Mouse (Mus musculus) intestine, embryonic 16.5 days (tissue): Measurements from ENCODE around the gene Ccl6. TPM values are rescaled to one million over a fixed set of nuclear protein-coding genes. Genes with fewer than 3 reads are reported as not detected.

ENCODE experiments used
- ATAC-seq: fragments of 200-750 bp; cut with Nextera tagmentation; 2 replicates; pipeline ENCODE4 v1.8.0; 2017; ENCODE audit warnings: moderate TSS enrichment, moderate library complexity
- H3K27ac ChIP-seq: fragments of 300-500 bp; sonication (generic); 2 replicates; pipeline ENCODE4 v1.5.1; 2014; ENCODE audit warnings: mild to moderate bottlenecking, low read length
- H3K27me3 ChIP-seq: fragments of 300-500 bp; sonication (generic); replicated peaks from 2 replicates; pipeline ENCODE4 v1.6.1; 2014; ENCODE audit warnings: low read length, control low read depth, mixed read lengths; ENCODE audit not compliant: control insufficient read depth, insufficient read depth
- H3K36me3 ChIP-seq: fragments of 300-500 bp; sonication (generic); 2 replicates; pipeline ENCODE4 v1.6.1; 2014; ENCODE audit warnings: low read length, control low read depth; ENCODE audit not compliant: control insufficient read depth, insufficient read depth
- H3K4me1 ChIP-seq: fragments of 300-500 bp; sonication (generic); 2 replicates; pipeline ENCODE4 v1.6.1; 2014; ENCODE audit warnings: low read length, control low read depth, mixed read lengths; ENCODE audit not compliant: control insufficient read depth, insufficient read depth
- H3K4me2 ChIP-seq: fragments of 300-500 bp; sonication (generic); 2 replicates; pipeline ENCODE4 v1.6.1; 2014; ENCODE audit warnings: low read depth, low read length, control low read depth
- H3K4me3 ChIP-seq: fragments of 300-500 bp; sonication (generic); 2 replicates; pipeline ENCODE4 v1.5.1; 2014; ENCODE audit warnings: mild to moderate bottlenecking, low read length
- H3K9ac ChIP-seq: fragments of 300-500 bp; sonication (generic); 2 replicates; pipeline ENCODE4 v1.6.1; 2014; ENCODE audit warnings: low read depth, low read length
- H3K9me3 ChIP-seq: fragments of 300-500 bp; sonication (generic); 2 replicates; pipeline ENCODE4 v1.6.1; 2016; ENCODE audit warnings: low read length, control low read depth; ENCODE audit not compliant: control insufficient read depth
- WGBS: fragments of 180-500 bp; shearing (Covaris S2); extraction: QIAGEN DNeasy Blood & Tissue Kit; methylation state at CpG from one replicate; pipeline ENCODE4 v1.1.7; 2014; 5-methylcytosine and 5-hydroxymethylcytosine counted together
- polyA plus RNA-seq: library from polyadenylated mRNA; unstranded; fragments of >200 nt; fragmentation: Nextera tagmentation; extraction: Ambion mirVana; gene quantifications from 2 replicates; pipeline ENCODE4 v1.2.1, GENCODE M21; 2015

Gene Ccl6
- polyA plus RNA-seq, 1 experiment from 2014 or later: 30.3 TPM

DNA sequence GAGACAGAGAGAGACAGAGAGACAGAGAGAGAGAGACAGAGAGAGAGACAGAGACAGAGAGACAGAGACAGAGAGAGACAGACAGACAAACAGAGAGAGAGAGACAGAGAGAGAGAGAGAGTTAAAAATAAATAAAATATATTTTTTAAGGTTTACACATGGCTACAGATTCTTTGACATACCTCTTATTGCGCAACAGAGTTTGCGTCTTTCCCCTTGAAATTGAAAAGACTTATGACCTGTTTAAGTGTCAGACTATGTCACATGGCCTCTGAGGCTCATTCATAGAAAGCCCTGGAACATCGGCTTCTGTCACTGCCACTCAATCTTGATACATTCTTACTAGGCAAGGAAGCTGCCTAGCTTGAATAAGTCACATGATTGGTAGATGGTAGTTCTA is 10.5 kb upstream of the Ccl6 start:
- WGBS: 92% methylated on average over 3 of the region's 3 CpGs
- ATAC-seq: no peak
- no peak overlapping the region for H3K4me3 ChIP-seq

DNA sequence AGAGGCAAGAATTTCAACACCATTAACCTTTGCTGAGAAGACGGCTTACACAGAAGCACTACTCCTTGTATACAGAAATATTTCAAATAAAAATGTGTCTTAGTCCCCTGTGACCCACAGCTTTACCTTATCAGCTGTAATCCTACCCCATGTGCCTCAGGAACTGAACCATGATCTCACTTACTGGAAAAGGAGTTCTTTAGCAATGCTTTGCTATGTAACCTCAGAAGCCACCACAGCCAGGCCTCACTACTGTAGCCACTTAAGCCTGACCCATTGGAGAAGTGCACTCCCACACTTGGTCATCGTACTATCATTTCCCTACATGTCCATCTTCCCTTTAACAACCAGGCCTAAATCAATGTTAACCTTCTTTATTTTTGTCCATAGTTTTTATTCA is 7.7 kb upstream of the Ccl6 start:
- WGBS: 75% methylated on average over 2 of the region's 2 CpGs
- Histone ChIP-seq H3K9ac (no peak overlapping the region), H3K27ac (no peak overlapping the region), H3K27me3 (no peaks in the 10 kb centered on the region), H3K4me2 (no peak overlapping the region), H3K36me3 (no peaks in the 10 kb centered on the region), H3K4me3 (no peak overlapping the region), H3K4me1 (no peaks in the 10 kb centered on the region), H3K9me3 (no peaks in the 10 kb centered on the region)
- no peak for ATAC-seq

More for the DNA sequence above, 10.5 kb upstream of the Ccl6 start:
- H3K27me3 ChIP-seq: no peaks in the 10 kb centered on the region
- no peaks in the 10 kb centered on the region for H3K36me3 ChIP-seq
- H3K9ac ChIP-seq: no peak overlapping the region
- no peak overlapping the region for H3K4me2 ChIP-seq
- H3K4me1 ChIP-seq: no peaks in the 10 kb centered on the region
- no peaks in the 10 kb centered on the region for H3K9me3 ChIP-seq
- no peak overlapping the region for H3K27ac ChIP-seq

DNA sequence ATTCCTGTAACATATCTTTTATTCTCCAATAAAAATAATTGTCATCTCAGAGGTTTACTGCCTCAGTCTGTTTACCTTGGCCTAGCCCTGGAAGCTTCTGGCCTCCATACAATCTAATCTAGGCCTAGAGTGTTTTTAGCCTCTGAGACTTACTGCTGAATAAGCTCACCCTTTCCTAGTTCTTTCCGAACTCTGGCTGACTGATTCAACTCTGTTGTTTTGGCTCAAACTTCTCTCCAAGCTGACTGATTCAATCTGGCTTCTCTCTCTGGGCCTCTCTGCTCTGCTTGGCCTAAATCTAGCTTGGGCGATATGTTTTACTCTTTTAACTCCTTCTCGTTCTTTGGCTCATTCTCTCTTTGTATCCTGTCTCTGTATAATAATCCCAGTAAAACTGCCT is 6.1 kb upstream of the Ccl6 start:
- WGBS: 73% methylated on average over 3 of the region's 3 CpGs
- Histone ChIP-seq H3K36me3 (no peaks in the 10 kb centered on the region), H3K9me3 (no peaks in the 10 kb centered on the region), H3K4me2 (no peak overlapping the region), H3K4me3 (no peak overlapping the region), H3K9ac (no peak overlapping the region), H3K27ac (no peak overlapping the region), H3K27me3 (no peaks in the 10 kb centered on the region), H3K4me1 (no peaks in the 10 kb centered on the region)
- no peak for ATAC-seq

DNA sequence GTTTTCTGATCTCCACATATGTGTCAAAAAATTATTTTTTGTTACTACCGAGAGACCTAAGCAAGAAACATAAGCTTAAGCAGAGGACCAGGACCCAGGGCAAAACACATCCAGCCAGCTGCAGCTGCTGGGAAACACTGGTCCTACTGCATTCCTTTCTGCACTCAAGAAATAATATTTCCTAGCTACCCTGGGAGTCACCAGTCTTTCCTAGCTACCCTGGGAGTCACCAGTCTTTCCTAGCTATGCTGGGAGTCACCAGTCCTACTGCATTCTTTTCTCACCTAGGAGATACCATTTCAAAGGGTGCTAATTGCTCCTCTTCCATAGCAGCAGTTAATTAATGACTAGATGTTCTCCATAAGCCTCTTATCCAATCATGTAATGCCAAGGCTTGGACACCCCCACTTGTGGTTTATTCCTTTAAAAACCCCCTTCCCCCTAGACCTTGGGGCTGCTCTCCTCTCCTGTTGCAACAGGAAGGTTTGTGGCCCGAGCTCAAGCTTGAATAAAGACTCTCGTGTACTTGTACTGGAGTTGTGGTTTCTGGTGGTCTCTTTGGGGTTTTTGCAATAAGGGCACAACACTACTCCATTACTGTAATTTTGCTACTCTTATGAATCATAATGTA is 5.4 kb upstream of the Ccl6 start:
- Histone ChIP-seq H3K27ac (no peak overlapping the region), H3K4me3 (no peak overlapping the region), H3K4me1 (no peaks in the 10 kb centered on the region), H3K9me3 (no peaks in the 10 kb centered on the region), H3K4me2 (no peak overlapping the region), H3K9ac (no peak overlapping the region), H3K27me3 (no peaks in the 10 kb centered on the region), H3K36me3 (no peaks in the 10 kb centered on the region)
- 74% methylated on average over 3 of the region's 3 CpGs for WGBS
- no peak for ATAC-seq

DNA sequence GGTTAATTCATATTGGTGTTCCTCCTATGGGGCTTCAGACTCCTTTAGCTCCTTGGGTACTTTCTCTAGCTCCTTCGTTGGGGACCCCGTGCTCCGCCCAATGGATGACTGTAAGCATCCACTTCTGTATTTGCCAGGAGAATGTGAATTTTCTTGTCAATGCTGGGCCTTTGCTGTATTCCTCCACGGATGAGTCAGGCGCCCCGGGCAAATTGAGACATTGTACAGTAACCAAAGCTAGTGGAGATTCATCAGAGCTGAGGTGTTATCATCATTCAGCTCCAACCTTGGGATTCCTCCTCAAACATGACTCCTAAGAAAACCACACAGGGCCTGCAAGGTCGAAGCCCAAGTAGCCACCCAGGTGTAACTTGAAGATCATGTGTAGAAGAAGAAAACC is 4.9 kb upstream of the Ccl6 start:
- H3K9ac ChIP-seq: no peak overlapping the region
- no peak overlapping the region for H3K4me2 ChIP-seq
- H3K4me1 ChIP-seq: no peaks in the 10 kb centered on the region
- no peaks in the 10 kb centered on the region for H3K9me3 ChIP-seq
- H3K27me3 ChIP-seq: no peaks in the 10 kb centered on the region
- H3K27ac ChIP-seq: no peak overlapping the region
- no peak for ATAC-seq
- H3K36me3 ChIP-seq: no peaks in the 10 kb centered on the region
- 85% methylated on average over 7 of the region's 7 CpGs for WGBS
- H3K4me3 ChIP-seq: no peak overlapping the region

DNA sequence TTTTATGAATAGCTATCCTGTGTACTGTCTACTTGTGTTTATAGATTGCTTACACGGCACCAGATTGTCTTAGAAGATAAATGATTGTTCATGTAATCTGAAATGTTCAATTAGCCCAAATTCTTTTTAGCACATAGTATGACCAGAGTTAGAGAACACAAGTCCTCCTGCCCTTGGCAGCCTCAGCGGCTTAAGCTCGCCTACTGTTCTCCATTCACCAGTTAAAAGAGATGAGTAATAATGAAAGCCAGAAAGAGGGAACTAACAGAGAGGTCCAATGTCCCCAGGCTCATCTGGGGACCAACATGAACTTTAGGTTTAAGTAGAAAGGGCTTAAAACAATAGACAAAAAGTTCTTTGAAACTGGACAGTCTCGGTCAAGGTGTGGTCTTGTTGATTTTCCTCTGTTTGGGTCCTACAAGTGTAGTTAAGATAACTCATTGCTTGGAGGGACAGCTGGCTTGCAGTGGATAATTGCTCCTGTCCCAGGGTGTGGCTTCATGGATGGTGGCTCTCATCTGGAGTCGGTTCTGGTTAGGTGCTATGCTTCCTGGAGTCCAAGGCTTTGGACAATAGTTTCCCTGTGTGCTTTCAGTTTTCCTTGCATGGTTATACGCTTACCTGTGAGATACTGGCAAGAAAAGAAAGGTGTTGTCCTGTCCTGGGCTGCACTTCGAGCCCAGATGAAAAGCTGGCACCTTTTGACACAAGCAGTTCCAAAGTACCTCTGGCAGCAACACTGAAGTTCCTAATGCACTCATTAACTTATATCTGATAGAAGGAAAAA is 3.0 kb upstream of the Ccl6 start:
- H3K4me1 ChIP-seq: no peaks in the 10 kb centered on the region
- H3K9me3 ChIP-seq: no peaks in the 10 kb centered on the region
- no peak overlapping the region for H3K9ac ChIP-seq
- H3K4me3 ChIP-seq: no peak overlapping the region
- H3K36me3 ChIP-seq: no peaks in the 10 kb centered on the region
- H3K27me3 ChIP-seq: no peaks in the 10 kb centered on the region
- peak; percentile 65 for ATAC-seq
- 63% methylated on average over 7 of the region's 7 CpGs for WGBS
- H3K4me2 ChIP-seq: no peak overlapping the region
- H3K27ac ChIP-seq: no peak overlapping the region

DNA sequence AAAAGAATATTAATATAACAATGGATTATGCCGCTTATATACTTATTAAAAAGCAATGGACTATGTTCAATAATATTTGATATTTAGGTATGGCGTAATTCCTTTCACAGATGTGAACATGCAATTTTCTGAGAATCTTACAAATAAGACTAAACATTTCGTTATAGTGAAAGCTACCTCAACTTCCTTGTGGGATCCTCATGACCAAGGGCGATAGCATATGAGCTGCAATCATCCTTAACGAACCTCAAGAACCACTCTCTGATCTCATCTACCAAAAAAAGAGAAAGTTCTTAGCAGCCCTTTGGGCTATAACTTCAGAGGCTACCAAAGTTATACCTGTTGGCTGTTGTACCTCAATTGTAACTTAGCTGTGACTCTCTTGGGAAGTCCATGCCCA is 566 bp upstream of the Ccl6 start:
- ATAC-seq: no peak
- Histone ChIP-seq H3K9ac (no peak overlapping the region), H3K4me3 (no peak overlapping the region), H3K9me3 (no peaks in the 10 kb centered on the region), H3K4me1 (no peaks in the 10 kb centered on the region), H3K27ac (no peak overlapping the region), H3K27me3 (no peaks in the 10 kb centered on the region), H3K4me2 (no peak overlapping the region), H3K36me3 (no peaks in the 10 kb centered on the region)
- 92% methylated on average over 5 of the region's 5 CpGs for WGBS

DNA sequence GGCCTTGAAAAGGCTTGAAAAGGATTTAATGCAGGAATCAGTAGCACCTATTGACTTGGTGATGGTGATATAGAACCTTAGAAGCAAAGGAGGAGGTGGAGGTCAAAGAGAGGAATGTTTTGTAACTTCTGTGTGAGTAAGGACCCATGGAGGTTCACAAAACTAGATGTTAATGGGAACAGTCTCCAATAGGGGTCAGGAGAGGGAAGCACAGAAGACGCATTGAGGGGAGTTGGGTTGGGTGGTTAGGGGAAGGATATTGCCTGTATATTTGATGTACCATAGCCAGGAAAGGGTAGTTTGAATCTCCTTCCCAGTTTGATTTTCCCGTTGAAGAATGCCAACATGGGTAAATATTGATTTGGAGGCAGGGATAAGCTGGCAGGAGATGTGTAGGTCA is 8.7 kb downstream of the Ccl6 start:
- ATAC-seq: no peak
- no peak overlapping the region for H3K27ac ChIP-seq
- H3K36me3 ChIP-seq: no peaks in the 10 kb centered on the region
- no peak overlapping the region for H3K4me2 ChIP-seq
- no peaks in the 10 kb centered on the region for H3K9me3 ChIP-seq
- 65% methylated on average over 2 of the region's 2 CpGs for WGBS
- no peak overlapping the region for H3K4me3 ChIP-seq
- no peaks in the 10 kb centered on the region for H3K4me1 ChIP-seq
- no peak overlapping the region for H3K9ac ChIP-seq
- no peaks in the 10 kb centered on the region for H3K27me3 ChIP-seq

DNA sequence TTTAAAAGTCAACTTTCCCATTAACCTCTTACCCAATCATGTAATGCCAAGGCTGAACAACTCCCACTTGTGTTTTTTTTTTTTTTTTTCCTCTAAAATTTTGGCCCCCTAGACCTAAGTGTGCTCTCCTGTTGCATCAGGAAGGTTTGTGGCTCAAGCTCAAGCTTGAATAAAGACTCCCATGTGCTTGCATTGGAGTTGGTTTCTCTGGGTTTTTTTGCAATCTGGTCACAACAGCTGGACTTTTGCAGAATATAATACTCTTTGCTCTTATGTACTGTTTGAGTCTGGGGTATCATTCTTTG is 9.5 kb downstream of the Ccl6 start:
- no peaks in the 10 kb centered on the region for H3K4me1 ChIP-seq
- H3K27ac ChIP-seq: no peak overlapping the region
- H3K4me3 ChIP-seq: no peak overlapping the region
- H3K36me3 ChIP-seq: no peaks in the 10 kb centered on the region
- ATAC-seq: no peak
- H3K27me3 ChIP-seq: no peaks in the 10 kb centered on the region
- H3K4me2 ChIP-seq: no peak overlapping the region
- no peaks in the 10 kb centered on the region for H3K9me3 ChIP-seq
- no peak overlapping the region for H3K9ac ChIP-seq
